Mouse (Mus musculus): Measurements from ENCODE around the gene C1s2. TPM values are rescaled to one million over a fixed set of nuclear protein-coding genes. Genes with fewer than 3 reads are reported as not detected.
"Not testable (repeated sequence)": the region's sequence is repeated elsewhere in the genome, so short reads cannot be mapped to it uniquely, and the experiment has no call there.

The C1s2 gene
- total RNA-seq (2021), result 1 to 10 TPM; 2.4 to 2.6 TPM
- long read RNA-seq, experiment 1, result 0 reads
- long read RNA-seq, experiment 2, result 0 reads

DNA sequence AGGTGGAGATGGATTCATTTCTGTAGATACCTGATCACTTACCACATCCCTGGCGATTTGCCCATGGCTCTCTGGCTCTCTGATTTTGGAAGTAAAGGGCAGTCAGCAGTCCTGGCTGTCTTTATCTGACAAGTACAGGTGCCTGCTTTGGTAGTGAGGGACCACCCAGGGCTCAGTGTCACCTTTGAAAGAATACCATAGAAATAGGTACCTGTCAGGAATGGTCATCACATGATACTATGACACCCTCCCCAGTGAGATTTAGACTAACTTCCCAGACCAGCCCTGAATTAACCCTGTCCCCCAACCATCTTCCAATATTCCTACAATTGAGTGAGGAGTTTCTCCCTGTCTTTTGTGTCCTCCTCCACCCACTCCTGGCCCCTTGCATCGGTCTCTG, at the start of gene C1s2:
TSS of gene C1s2 (minus strand) at position 101 of the 400 bp plus-strand sequence.
- DNase-seq, result not testable (repeated sequence)

DNA sequence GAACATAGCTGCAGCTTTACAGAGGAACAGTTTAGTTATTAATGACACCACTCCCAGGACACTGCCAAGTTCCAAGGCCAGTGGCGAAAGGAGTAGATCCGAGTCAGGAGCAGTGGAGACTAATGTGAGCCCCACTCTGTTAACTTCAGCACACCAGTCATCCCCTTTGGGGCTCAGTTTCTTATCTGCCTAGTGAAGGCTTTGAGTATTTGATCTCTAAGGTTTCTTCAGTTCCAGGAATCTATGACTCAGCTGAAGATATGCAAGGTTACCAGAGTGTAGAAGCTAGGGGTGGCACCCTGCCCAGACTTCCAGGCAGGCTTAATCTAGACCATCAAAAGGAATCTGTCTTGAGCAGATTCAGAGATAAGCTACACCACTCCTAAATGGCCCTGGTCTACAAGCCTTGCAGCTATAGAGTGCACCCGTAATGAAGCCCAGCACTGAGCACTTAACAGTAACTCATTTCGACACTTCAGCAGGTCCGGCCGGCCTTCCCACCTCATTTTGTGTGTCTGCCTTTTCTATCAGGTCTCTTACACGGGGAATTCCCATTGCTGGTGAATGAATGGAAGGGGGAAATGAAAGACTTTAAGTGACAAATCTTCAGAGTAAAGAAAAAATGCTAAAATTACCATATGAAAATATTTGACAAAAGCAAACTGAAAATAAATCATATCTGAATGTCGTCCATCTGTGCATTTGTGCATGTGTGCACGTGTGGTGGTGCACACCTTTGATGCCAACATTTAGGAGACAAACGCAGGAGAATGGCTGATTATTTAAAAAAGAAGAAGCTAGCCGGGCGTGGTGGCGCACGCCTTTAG, 47.9 kb upstream of the C1s2 start:
- peak; percentile 83 to 88 for DNase-seq

DNA sequence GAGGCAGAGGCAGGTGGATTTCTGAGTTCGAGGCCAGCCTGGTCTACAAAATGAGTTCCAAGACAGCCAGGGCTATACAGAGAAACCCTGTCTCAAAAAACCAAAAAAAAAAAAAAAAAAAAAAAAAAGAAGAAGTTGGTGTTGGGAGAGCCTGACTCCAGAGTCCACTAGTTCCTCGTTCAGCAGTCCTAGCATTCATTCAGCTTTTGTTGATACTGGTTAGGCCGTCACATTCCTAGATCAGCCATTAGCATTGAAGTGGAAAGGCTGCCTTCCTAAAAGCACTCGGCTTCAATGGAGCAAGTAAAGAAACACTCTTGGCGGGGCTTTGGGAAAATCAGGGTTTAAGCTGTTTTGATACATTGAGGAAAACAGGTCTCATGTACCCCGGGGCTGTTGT, 46.4 kb upstream of the C1s2 start:
- not testable (repeated sequence) for DNase-seq

DNA sequence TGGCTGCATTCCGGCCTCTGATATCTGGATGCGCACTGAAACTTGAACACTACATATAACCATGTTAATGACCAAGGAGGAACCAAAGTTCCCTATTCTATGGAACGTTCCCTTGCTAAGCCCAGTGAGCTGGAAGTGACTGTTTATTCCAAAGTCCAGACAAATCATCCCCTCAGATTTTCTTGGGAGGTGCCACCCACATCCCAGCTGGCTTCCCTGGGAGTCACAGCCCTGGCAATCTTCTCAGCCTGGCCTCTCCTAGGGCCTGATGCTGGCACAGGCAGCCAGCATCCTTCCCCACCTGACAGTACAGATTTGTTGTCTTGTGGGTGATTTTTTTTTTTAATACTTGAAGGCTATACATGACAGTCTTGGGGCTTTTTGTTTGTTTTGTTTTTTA, 43.6 kb upstream of the C1s2 start:
- DNase-seq, result no peak

DNA sequence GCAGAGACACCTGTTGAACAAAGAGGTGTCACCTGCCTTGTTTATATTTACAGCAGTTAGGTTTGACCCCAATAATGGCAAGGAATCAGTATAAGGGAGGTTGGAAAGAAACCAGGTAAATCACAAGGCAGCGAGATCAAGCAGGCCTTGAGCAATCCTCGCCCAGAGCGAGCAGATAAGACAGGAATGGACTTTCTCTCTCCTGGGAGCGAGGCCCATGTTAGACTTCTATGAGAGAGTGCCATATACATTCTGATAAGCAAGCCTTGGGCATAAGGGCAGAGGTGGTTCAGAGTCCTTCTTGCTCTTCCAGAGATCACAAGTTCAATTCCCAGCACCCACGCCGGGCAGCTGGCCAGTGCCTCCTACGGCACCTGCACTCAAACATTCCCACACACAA, 42.9 kb upstream of the C1s2 start:
- DNase-seq, result no peak

DNA sequence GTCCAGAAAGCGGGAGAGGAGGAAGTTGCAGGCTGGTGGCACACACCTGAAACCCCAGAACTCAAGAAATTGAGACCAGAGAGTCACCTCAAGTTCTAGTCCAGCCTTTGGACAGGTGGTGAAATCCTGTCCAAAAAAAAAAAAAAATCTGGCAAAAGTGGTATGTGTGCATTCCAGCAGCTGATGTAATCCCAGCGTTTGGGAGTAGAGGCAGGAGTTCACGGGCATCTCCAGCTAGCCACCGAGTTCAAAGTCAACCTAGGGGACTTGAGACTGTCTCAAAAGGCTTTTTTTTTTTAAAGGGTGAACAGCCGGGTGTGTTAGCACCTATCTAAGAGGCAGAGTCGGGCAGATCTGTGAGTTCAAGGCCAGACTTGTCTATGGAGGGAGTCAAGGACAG, 40.3 kb upstream of the C1s2 start:
- DNase-seq, result no peak

DNA sequence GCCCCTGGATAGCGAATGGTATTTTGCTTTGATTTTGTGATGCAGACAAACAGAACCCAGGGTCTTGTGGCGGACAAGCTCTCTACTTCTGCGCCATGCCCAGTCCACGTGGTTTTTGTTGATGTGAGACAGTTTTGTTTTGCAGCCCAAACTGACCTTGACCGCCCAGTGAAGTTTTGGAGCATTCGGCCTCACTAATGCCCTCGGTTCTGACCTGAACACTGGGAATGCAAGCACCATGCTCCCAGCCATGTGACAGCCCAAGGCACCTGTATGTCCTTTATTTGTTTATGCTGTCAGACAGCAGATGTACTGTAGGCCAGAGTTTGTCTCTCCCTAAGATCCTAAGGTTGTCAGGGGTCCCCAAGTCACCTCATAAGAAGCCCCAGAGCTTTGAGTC, 38.7 kb upstream of the C1s2 start:
- no peak for DNase-seq

DNA sequence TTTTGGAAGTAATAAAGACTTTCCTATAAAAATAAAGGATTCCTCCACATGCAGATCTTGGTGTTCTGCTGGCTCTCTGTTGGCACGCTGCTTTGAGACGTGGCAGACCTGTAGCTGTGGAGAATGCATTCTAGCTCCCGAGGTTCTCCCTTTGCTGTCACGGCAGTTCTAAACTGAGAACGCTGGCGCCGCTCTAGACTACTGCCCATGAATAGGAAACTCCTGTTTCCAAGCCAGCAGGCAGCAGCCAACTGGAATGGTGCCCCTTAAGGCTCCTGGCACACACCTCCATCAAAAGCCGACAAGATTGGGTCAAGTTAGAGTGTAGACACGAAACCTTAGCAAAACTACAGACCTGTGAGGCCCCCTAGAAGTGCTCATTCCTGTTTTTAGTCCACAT, 37.7 kb upstream of the C1s2 start:
- DNase-seq, result peak in 1 of 2 experiments; percentile 46

DNA sequence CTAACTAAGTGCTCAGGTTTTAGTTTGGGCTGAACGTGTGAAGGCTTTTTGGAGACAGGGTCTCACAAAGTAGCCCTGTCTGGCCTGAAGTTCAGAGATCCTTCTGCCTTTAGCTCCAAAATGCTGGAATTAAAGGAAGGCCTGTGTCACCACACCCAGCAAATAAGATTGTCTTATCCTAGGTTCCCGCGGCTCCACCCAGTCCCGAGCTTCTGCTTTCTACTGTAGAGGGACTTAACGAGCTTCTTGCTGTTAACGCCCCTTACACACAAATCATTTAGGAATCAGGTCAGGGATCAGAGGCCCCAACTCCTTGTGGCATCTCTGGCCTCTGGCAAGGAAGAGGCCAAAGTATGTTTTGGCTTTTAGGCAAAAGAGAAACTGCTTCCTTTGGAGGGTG, 36.2 kb upstream of the C1s2 start:
- DNase-seq, result no peak

DNA sequence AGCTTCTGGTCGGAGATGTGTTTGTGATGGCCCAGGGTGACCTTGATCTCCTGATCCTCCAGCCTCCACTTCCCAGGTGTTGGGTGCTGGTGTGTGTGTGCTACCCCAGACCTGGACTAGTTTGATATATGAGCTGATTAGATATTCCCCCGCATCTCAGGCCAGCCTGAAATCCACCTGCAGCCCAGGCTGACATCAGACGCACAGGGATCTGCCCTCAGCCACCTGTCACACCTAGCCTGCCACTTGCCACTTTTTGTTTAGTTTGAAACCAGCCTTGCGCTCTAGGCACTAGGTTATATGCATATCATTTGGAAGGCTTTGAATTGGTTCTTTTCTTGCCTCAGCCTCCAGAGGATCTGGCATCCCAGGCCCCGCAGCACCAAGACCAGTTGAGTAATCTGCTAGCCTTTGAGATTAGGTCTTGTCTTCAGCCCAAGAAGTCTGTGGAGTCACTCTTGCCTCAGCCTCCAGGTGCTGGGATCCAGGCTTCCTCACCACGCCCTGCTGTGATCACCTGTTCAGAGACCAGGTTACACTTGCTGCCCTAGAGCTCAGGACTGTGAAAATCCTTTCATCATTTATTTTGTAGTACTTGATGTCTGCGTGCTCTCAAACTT, 34.5 kb upstream of the C1s2 start:
- DNase-seq, result no peak

DNA sequence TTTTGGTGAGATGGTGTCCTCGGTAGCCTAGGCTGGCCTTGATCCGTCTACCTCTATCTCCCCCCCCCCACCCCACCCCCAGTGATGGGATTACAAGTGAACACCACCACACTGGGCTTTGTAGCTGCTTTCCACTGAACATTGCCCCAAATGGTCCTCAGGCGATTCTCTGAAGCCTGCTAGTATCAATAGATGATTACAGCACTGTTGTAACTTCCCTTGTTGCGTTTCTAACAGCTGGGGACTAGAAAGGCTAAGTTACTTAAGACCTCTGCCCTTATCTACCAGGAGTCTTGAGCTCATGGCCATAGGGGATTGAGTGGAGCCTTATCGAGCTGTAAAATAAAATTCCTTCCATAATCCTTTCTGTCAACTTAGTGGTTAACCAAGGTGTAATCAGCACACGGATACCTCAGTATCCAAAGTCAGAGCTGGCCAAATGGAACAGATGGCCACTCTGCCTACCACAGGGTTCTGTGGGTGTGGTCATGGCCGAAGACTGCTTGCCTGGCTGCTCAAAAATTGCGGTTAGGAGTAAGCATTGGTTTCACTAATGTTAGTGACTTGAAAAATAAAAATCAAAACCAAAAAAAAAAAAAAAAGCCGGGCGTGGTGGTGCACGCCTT, 33.5 kb upstream of the C1s2 start:
- no peak for DNase-seq

DNA sequence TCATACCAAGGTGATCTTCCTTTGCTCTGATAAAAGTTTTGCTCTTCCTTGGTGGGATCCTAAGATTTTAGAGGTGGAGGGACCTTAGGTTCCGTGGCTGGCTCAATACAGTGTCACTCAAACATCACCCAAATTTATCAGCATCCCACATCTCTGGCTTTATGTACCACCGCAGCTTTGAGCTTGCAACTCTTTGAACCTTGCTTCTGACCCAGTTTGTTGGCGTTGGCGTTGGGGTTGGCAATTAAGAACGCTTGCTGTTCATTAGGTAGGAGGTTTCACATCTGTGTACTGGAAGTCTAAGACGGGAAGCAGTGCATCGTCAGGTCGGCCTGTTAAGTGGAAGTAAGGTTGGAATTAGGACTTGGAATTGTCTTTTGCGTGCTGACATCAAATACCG, 29.1 kb upstream of the C1s2 start:
- no peak for DNase-seq

DNA sequence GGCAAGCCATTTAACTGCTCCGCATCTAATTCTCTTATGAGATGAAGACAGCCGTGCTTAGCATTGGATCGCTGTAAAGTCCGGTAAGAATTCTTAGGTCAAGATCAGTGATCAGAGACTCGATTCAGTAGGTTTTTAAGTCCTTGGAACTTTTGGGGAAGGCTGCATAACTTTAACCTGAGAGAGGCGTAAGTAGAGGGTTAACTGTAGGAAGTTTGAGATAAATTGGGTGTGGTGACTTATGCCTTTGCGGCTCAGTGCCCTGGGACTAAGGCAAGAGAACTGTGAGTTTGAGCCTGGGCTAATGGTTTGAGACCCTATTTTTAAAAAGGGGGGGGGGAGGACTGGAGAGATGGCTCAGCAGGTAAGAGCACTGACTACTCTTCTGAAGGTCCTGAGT, 28.4 kb upstream of the C1s2 start:
- no peak for DNase-seq

DNA sequence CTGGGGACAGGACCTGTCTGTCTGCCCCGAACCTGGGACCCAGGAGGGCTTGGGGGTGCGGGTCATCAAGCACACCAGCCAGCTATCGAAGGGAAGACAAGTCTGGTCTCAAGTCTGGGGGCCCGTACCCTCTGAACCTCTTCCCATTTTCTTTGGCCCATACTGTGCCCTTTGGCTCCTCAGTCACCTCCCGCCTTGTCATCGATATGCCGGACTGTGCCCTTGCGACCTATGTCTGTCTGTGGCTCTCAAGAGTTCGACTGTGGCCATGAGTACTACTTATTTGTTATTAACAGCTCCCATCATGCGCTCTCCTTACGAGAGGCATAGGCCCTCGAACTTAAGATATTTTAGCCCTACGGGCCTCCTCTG, 27.5 kb upstream of the C1s2 start:
- no peak for DNase-seq

DNA sequence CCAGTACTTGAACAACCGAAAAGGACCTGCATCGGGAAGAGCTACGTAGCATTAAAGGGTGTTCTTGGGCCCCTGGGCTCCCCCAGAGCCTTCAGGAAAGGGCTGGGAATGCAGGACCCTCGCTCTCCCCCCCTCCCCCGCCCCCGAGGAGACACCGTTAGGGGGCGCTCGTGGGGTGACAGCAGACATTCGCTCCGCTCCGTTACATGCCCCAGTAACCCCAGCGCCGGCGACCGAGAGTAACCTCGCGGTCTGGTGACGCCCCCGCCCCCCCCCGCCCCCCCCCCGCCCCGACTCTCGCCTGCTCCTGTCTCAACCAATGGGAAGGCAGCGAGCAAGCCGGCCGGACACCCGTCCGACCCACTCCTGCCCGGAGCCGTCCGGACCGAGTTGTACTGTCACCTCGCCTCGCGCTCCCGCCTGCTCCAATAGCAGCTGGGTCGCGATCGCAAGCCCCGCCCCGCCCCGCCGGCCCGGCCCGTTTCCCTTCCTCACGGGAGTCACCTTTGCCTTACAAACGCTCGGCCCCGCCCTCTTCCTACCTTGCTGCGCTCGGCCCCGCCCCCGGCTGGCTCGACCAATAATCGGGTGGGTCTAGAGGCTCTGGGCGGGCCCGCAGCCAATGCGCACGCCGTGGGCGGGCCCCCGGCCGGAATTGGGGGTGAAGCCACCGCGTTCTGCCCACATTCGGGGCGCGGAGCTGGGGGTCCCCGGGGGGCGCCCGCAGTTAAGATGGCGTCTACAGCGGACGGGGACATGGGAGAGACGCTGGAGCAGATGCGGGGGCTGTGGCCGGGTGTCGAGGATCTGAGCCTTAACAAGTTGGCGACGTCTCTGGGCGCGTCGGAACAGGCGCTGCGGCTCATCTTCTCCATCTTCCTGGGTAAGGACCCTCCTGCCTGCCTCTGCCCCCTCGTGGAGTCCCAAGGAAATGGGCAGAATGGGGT, 26.9 kb upstream of the C1s2 start, which contains the start of gene Lpcat3:
TSS of gene Lpcat3 (plus strand) at position 551 of the 947 bp plus-strand sequence.
- DNase-seq, result peak; percentile 100

DNA sequence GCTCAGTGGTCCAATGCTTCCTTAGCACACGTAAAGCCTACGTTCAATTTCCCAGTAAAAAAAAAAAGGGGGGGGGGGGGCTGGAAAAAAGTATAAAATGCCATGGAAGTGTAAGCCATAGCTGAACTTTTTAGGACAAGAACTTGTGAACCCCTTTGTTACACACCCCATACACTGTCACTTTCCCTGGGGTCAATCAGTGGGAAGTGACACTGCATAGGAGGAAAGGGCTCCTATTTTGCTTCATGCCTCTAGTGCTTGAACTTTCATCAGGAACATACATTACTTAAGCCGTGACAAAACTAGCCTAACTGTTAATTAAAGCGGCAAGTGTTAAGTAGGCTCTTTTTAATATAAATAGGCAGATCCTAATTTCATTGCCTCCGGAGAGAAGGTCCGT, 26.1 kb upstream of the C1s2 start:
- no peak for DNase-seq

DNA sequence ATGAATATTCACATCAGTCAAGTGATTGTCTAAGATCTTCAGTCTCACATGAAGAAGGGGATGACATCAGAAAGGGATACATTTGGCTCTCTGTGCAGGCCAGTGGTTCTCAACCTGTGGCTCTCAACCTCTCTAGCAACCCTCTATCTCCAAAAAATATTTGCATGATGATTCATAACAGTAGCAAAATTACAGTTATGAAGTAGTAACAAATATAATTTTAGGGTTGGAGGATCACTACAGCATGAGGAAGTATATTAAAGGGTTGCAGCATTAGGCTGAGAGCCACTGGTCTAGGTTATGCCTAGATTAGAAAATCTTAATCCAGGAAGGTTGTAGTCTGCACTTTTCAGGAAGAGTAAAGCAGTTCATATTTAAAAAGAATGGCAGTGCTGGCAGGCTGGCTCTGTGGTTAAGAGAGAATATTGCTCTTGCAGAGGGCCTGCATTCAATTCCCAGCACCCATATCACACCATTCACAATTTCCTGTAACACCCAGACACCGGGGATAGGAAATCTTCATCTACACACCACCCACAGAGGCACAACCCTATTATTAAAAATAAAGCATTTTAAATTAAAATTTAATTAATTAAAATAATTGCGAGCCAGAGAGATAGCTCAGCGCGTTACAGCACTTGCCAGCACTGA, 25.4 kb upstream of the C1s2 start:
- no peak for DNase-seq

DNA sequence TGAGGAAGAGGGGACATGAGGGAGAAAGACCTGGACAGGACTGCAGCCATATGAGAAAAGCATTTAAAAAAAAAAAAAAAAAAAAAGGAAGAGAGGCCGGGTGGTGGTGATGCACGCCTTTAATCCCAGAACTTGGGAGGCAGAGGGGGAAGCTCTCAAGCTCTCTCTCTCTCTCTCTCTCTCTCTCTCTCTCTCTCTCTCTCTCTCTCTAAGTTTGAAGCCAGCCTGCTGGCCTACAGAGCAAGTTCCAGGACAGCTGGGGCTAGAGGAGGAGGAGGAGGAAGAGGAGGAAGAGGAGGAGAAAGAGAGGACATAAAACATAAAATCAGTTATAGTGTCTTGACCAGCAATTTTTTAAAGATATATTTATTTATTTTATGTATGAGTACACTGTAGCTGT, 22.2 kb upstream of the C1s2 start:
- no peak for DNase-seq

DNA sequence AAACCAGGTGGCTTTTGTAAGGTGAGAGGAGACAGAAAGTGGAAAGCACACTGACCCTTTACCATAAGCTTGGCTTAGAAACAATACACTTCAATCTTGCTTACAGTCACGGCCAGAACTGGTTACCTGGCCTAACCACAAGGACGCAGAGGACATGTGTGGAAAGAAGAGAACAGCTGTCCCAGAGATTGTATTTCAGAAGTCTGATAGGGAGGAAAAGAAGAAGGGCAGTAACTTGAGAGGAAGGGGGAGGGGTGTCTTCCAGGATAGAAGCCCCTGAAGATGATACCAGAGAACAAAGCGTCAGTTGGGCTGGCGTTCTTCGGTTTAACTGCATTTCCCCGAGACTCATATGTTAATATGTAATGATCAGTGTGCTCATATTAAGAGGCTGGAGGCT, 20.0 kb upstream of the C1s2 start:
- DNase-seq, result no peak

DNA sequence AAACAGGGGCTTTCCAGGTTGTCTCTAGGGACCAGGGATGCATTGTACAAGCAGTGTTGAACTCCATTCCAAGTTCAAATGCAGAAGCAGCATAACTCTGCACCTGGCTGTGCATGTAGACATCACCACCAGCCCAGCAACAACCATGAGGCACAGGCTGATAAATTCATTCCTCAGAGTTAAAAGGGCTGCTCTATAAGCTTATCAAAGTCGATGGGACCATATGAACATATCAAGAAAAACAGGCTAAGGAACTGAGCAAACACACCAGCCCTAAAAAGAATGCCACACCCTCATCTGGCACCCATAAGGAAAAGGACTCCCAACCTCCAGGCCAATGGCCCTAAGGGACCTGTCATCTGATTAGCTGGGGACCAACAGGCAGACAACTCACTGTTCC, 10.5 kb upstream of the C1s2 start:
- no peak for DNase-seq

DNA sequence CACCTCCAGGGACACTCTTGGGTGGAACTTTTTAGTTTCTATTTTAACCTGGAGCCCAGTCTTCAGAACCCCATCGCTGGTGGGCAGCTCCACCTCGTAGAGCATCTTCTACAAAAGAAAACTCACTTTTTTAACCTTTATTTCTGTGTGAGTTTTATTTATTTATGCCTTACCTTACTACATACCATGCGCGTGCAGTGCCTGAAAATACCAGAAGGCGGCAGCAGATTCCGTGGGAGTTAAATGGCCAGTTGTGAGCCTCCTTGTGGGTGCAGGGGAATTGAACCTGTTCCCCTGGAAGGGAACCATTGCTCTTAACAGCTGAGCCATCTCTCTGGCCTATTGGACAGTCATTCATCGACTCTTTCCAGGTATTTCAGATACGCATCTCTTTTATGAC, 5.1 kb upstream of the C1s2 start:
- DNase-seq, result peak; percentile 82 to 85

DNA sequence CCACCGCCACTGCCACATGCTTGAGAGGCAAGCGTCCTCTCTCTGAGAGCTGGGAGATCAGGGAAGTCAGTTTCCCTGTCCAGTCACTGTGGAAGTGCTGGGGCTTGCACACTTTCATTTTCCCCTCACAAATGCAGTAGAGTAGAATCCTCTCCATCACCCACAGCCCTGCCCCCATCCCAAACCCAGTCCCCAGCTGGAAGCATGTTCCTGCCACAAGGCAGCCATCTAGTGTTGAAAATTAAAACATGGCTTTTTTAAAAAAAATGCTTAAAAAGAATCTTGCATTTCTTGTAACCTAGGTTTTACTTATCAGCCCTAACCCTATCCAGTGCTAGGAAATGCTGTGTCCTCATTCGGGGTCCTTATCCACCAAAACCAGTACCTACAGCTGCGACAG, 4.2 kb upstream of the C1s2 start:
- DNase-seq, result peak in 1 of 2 experiments; percentile 46

Data from adrenal gland, postnatal 36 days (tissue).